Mouse (Mus musculus): Measurements from ENCODE around the gene Rec8. TPM values are rescaled to one million over a fixed set of nuclear protein-coding genes. Genes with fewer than 3 reads are reported as not detected.

Gene Rec8
- polyA plus RNA-seq, 1 experiment from 2014 or later = not detected

DNA sequence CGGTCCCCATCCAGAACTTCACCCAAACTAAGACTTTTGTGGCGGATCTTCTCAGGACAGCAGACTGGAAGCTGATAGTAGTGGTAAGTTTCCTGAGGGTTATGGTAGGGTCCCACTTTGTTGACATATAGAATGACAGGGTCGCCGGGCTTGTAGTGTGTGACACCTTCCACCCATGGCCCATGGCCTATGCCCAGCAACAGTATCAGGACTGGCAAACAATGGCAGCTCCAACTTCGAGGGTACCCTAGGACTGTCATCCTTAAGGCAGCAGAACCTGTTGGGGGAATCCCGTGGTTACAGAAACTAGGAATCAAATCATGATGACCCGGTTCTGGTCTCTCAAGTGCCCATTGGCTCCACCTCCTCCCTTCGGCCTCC is 24.8 kb downstream of the Rec8 start:
- Histone ChIP-seq H3K4me3 (ENCODE audit: inconsistent target) (peak overlapping the region; percentile 89), H3K27ac (peak overlapping the region; percentile 69), H3K36me3 (ENCODE audit: inconsistent target) (peaks cover 35% of the 10 kb centered on the region), H3K79me2 (ENCODE audit: inconsistent target) (peaks cover 63% of the 10 kb centered on the region)
- WGBS (ENCODE audit: missing documents) = 27% methylated on average over 8 of the region's 8 CpGs

DNA sequence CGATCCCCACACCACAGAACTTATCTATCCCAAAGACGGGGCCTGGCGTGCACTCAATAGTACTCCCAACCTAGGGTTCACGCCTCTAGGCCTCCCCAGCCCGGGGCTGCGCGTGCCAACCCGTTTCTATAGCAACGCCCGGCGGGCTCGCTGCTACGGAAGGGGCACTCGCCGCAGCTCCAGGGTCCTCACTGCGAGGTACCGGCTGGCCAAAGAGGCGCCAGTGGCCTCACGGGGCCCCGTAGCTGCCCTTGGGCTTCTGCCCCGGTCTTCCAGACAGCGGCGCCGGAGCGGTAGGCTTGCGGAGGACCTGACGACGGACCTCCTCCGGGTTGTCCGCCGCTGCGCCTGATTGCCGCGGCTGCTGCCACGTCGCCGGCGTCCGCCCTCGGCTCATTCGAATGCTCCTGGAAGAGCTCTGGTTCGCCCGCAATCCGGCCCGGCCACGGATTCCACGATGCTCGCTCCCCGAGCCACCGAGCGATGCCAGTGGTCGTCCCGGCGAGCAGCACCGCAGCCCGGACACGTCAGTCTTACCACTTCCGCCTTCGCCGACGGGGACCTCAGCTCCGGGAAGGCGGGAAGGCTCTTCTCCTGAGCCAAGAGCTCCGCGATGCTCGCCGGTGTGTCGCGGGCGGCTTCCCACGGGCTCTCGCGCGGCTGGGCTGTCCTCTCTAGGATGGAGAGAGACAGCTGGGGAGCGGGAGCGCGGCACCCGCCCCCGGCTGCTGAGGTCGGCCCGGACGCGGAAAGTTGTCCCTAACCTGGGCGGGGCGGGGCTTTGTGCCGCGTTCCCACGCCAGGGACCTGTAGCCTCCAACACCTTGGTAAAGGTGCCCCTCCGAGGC is 25.4 kb downstream of the Rec8 start, which contains the start of gene Tm9sf1:
Gene Tm9sf1 (minus strand): TSS at position 747 of the 848 bp plus-strand sequence.
- WGBS (ENCODE audit: missing documents) = 0% methylated on average over 85 of the region's 89 CpGs
- peaks cover 63% of the 10 kb centered on the region for H3K79me2 ChIP-seq (ENCODE audit: inconsistent target)
- peaks cover 28% of the 10 kb centered on the region for H3K36me3 ChIP-seq (ENCODE audit: inconsistent target)
- peak within 1 kb of the TSS; percentile 75 for H3K27ac ChIP-seq
- H3K4me3 ChIP-seq (ENCODE audit: inconsistent target) = peak within 1 kb of the TSS; percentile 89

DNA sequence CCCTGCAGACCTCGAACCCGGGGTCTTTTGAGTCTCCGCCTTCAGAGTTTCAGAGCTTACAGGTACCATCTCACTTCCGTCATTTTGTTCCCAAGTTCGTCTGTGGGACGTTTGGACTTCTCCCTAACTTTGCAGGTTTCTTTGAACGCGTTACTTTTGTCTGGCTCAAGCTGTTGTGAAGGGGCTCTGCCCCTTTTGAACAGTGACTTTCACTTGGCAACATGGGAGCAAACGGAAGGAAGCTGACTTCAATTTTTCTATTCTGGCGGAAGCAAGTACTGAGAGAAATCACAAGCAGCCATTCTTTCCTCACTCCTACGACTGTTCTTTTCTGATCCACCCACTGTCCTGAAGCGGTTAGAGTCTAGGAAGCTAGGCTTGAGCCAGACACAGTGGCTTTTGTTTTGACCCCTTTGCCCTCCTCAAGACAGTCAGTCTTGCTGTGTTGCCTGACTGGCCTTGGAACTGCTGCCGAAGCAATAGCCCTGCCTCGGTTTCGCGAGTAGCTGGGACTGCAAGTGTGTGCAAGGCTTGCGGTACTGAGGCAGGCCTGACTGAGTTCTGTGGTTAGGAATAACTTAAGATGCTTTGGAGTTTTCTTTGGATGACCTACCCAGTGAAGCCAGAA is 26.5 kb downstream of the Rec8 start:
- peak overlapping the region; percentile 75 for H3K27ac ChIP-seq
- peaks cover 63% of the 10 kb centered on the region for H3K79me2 ChIP-seq (ENCODE audit: inconsistent target)
- H3K36me3 ChIP-seq (ENCODE audit: inconsistent target) = peaks cover 22% of the 10 kb centered on the region
- H3K4me3 ChIP-seq (ENCODE audit: inconsistent target) = peak overlapping the region; percentile 89
- 10% methylated on average over 17 of the region's 17 CpGs for WGBS (ENCODE audit: missing documents)

DNA sequence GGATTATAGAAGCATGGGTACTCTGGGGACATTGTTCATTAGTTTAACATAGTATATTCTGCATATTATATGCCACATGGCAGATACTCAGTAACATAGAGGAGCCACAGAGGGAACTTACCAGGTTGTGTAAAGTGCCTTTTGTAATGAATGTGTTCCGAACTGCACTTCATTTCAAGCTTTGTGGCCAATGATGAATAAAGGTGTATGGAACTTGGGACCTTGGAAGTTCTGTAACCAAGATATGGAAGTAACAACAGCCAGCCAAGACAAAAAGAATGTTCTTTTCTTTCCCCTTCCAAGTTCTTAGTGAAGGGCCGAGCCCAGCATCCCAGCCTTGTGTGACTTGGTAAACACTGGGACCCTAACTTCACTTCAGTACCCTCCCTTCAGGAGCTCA is 32.0 kb downstream of the Rec8 start, which contains the start of gene Tssk4:
Gene Tssk4 (plus strand): TSS at position 301 of the 400 bp plus-strand sequence.
- Histone ChIP-seq H3K79me2 (ENCODE audit: inconsistent target) (peaks cover 18% of the 10 kb centered on the region), H3K4me3 (ENCODE audit: inconsistent target) (no peak within 1 kb of the TSS)
- WGBS (ENCODE audit: missing documents) = 95% methylated on average over 2 of the region's 2 CpGs

DNA sequence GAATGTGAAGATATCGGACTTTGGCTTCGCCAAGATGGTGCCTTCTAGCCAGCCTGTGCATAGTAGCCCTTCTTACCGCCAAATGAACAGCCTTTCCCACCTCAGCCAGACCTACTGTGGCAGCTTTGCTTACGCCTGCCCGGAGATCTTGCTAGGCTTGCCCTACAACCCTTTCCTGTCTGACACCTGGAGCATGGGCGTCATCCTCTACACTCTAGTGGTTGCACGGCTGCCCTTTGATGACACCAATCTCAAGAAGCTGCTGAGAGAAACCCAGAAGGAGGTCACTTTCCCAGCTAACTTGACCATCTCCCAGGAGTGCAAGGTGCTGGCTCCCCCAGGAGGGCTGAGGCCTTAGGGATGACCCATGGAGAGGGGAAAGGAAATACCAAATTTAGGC is 33.7 kb downstream of the Rec8 start:
- WGBS (ENCODE audit: missing documents) = 92% methylated on average over 7 of the region's 7 CpGs
- no peak overlapping the region for H3K27ac ChIP-seq
- no peak overlapping the region for H3K4me3 ChIP-seq (ENCODE audit: inconsistent target)
- H3K79me2 ChIP-seq (ENCODE audit: inconsistent target) = peaks cover 1% of the 10 kb centered on the region; the same call in 1 of the 2 replicates
- H3K36me3 ChIP-seq (ENCODE audit: inconsistent target) = no peaks in the 10 kb centered on the region

More for the DNA sequence above, 32.0 kb downstream of the Rec8 start, which contains the start of gene Tssk4:
- no peaks in the 10 kb centered on the region for H3K36me3 ChIP-seq (ENCODE audit: inconsistent target)
- no peak within 1 kb of the TSS for H3K27ac ChIP-seq

DNA sequence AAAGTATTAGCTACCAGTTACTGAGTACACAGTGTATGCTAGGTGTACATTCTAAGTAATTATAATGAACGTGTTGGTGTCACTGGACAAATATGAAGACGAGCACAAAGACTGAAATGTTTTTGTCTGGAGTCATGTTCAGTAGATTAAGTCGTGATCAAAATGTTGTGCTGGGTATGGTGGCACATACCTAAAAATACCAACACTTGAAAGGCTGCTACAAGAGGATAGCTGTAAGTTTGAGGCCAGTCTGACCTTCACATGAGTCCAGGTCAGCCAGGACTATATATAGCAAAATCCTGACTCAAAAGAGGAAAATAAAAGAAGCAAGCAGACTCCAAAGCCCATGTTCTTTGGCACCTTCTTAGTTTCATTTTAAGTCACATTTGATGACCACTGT is 39.1 kb downstream of the Rec8 start:
- H3K4me3 ChIP-seq (ENCODE audit: inconsistent target) = no peak overlapping the region
- WGBS (ENCODE audit: missing documents) = 85% methylated on average over 3 of the region's 3 CpGs
- no peaks in the 10 kb centered on the region for H3K79me2 ChIP-seq (ENCODE audit: inconsistent target)
- H3K27ac ChIP-seq = no peak overlapping the region
- 0 out of 2 replicates have a peak, but pooled peaks cover 12% of the 10 kb centered on the region for H3K36me3 ChIP-seq (ENCODE audit: inconsistent target)

DNA sequence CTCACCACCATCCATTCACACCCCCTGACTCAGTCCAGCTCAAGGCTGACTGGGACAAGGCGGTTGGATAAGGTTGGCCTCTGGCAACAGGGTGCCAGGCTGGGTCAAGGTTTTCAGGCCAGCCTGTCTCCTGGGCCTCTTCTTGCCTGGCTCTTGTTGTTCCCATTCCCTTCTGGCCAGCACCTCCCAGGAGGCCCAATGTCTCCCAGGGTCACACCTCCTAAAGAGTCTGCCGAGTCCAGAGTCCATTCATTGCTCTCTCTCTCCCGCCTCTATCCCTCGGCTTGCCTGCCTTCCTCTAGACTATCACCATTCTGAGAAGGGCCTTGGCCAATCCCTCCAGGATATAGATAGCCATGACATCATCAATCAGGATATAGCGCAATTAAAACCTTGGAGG is 40.2 kb downstream of the Rec8 start:
- no peaks in the 10 kb centered on the region for H3K79me2 ChIP-seq (ENCODE audit: inconsistent target)
- peaks cover 20% of the 10 kb centered on the region for H3K36me3 ChIP-seq (ENCODE audit: inconsistent target)
- no peak overlapping the region for H3K4me3 ChIP-seq (ENCODE audit: inconsistent target)
- H3K27ac ChIP-seq = no peak overlapping the region
- WGBS (ENCODE audit: missing documents) = 96% methylated on average over 5 of the region's 5 CpGs

DNA sequence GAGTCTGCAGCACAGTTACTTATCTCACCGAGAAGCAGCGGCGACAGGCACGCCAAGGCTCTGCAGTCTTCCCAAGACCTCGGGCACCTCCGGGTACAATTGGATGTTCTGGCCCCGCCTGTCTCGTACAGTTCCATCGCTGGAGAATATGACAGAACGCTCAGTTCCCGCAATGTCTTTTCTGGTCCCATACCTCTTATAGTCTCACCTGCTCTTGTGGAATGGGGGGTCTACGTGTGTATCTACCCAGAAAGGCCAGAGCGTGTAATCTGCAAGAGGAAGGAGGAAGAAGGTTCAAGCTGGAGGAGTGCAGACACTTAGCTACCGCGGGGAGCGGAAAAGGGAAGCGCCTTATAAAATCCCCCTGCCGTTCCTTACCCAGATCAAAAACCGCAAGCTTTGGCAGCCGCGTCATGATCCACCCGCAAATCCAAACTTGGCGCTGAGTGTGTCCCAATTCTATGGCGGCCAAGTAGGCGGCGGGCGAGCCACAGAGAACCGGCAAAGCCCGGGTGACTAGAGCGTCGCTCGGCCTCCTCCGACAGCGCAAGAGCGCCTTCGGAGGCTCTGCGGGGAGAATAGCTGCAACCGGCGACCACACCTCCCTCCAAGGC is 42.2 kb downstream of the Rec8 start, which contains the start of gene Mdp1:
Gene Mdp1 (minus strand): TSS at position 549 of the 614 bp plus-strand sequence.
- peaks cover 29% of the 10 kb centered on the region for H3K36me3 ChIP-seq (ENCODE audit: inconsistent target)
- peak within 1 kb of the TSS; percentile 54 for H3K27ac ChIP-seq
- peaks cover 7% of the 10 kb centered on the region; the same call in 1 of the 2 replicates for H3K79me2 ChIP-seq (ENCODE audit: inconsistent target)
- 1% methylated on average over 39 of the region's 39 CpGs for WGBS (ENCODE audit: missing documents)
- H3K4me3 ChIP-seq (ENCODE audit: inconsistent target) = peak within 1 kb of the TSS; percentile 69

DNA sequence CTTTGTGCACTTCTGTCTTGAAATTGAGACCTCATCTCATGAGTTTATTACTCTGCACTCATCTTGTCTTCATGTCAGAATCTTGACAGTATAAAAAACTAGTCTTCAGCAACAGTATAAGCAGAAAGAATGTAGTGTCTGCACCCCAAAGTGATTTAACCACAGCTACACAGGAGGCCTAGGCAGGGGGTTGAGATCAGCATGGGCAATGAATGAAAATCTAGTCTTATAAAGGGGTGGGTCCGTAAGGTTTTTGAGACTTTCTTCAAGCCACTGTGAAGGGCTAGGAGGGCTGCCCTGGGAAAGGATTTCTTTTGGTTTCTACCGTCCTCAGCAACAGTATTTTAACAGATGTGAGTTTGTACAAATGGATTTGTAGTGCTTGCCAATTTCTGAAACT is 42.8 kb downstream of the Rec8 start:
- Histone ChIP-seq H3K27ac (peak overlapping the region; percentile 54; the same call in 1 of the 2 replicates), H3K36me3 (ENCODE audit: inconsistent target) (peaks cover 29% of the 10 kb centered on the region), H3K4me3 (ENCODE audit: inconsistent target) (peak overlapping the region; percentile 69), H3K79me2 (ENCODE audit: inconsistent target) (peaks cover 13% of the 10 kb centered on the region)
- WGBS (ENCODE audit: missing documents) = 71% methylated on average over 2 of the region's 2 CpGs

DNA sequence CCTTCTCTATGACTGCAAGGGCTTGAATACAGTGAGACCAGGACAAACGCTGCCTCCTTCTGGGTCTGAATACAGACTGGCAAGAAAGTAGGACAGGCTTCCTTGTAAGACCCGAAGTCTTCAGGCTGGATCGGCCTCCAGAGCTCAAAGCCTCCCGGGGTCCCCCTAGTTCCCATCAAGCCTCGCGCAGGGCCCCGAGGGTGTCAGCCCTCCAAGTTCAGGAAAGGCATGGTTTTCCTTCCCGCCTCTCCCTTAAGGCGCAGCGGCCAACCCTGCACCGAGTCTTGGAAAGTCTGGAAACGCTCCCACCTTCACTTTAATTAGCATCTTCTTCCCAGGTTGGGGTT is 53.6 kb downstream of the Rec8 start:
- 1% methylated on average over 12 of the region's 12 CpGs for WGBS (ENCODE audit: missing documents)
- peak overlapping the region; percentile 98 for H3K4me3 ChIP-seq (ENCODE audit: inconsistent target)
- peaks cover 75% of the 10 kb centered on the region for H3K79me2 ChIP-seq (ENCODE audit: inconsistent target)
- peak overlapping the region; percentile 97 for H3K27ac ChIP-seq
- H3K36me3 ChIP-seq (ENCODE audit: inconsistent target) = peaks cover 12% of the 10 kb centered on the region; the same call in 1 of the 2 replicates

DNA sequence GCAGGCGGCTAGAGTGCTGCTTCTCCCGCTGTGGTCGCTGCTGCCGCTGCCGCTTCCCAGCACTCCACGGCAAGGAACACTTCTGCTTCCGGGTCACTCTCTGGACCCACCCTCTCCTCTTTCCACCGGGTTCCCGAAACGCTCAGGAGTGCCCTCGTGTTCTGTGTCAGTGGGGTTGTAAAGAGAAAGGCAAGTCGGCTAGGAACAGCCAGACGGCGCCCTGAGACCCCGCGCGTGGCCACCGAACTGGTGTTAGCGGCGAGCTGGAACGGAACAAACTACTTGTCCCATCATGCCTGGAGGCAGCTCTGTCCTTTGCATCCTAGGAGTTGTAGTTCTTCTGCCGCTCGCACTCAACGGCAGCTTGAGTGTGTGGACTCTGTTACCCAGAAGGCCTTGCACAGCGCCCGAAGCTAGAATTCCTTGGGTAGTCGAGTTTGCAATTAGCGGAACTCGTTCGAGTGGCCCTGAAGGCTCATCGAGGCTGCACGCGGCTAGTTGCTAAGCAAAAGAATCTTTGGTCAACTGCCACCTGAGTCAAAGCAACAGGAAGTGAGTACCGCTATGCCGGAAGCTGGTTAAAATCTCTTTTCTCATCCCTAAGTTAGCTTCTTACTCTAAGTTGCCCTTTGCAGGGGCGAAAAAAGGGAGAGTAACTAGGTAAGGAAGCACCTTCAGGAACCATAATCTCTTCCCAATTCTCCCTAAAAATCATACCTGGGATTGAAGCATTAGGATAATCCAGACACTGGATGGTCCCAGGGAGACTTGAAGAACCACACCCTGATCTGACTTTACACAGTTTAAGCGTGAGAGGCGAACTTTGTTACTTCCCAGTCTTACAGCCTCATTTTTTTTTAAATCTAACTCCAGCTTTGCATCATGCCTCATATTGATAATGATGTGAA is 54.2 kb downstream of the Rec8 start, which contains the start of the genes Gmpr2 and Nedd8:
Gene Gmpr2 (plus strand): TSS at position 109 of the 908 bp plus-strand sequence.
Gene Nedd8 (minus strand): TSS at position 292 of the 908 bp plus-strand sequence.
- H3K36me3 ChIP-seq (ENCODE audit: inconsistent target) = peaks cover 12% of the 10 kb centered on the region; the same call in 1 of the 2 replicates
- peak within 1 kb of the TSS; percentile 97 for H3K27ac ChIP-seq
- peaks cover 69% of the 10 kb centered on the region for H3K79me2 ChIP-seq (ENCODE audit: inconsistent target)
- WGBS (ENCODE audit: missing documents) = 1% methylated on average over 38 of the region's 38 CpGs
- peak within 1 kb of the TSS; percentile 98 for H3K4me3 ChIP-seq (ENCODE audit: inconsistent target)

DNA sequence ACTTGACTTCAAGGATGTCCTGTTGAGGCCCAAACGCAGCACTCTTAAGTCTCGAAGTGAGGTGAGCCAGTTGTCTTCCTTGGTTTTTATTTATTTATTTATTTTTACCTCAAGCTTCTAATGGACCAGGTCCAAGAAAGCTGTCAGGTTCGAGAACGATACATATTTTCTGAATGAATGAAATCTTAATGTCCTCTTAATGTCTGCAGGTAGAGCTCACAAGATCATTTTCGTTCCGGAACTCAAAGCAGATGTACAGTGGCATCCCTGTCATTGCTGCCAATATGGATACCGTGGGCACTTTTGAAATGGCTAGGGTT is 54.9 kb downstream of the Rec8 start:
- Histone ChIP-seq H3K79me2 (ENCODE audit: inconsistent target) (peaks cover 63% of the 10 kb centered on the region), H3K27ac (no peak overlapping the region), H3K36me3 (ENCODE audit: inconsistent target) (peaks cover 12% of the 10 kb centered on the region; the same call in 1 of the 2 replicates), H3K4me3 (ENCODE audit: inconsistent target) (peak overlapping the region; percentile 98)
- 63% methylated on average over 7 of the region's 7 CpGs for WGBS (ENCODE audit: missing documents)
